Mouse (Mus musculus): ENCODE results near the gene Dscam. TPM values are rescaled to one million over a fixed set of nuclear protein-coding genes. Genes with fewer than 3 reads are reported as not detected.

Gene Dscam
- polyA plus RNA-seq, 1 experiment, result not detected

- no peak overlapping the region for H3K27ac ChIP-seq (replicated peaks; ENCODE audit: low read depth, low read length)
- H3K4me3 ChIP-seq (ENCODE audit: insufficient read depth, low read depth, low read length), result no peak overlapping the region
- H3K4me1 ChIP-seq (ENCODE audit: control insufficient read depth, insufficient read depth, insufficient read length, low read length), result no peaks in the 10 kb centered on the region
Measured at GRCm38 (mm10) chr16:96857571-96857970, 313.0 kb downstream of the Dscam start.

- no peaks in the 10 kb centered on the region for H3K4me1 ChIP-seq (ENCODE audit: control insufficient read depth, insufficient read depth, insufficient read length, low read length)
- no peak overlapping the region for H3K4me3 ChIP-seq (ENCODE audit: insufficient read depth, low read depth, low read length)
- no peak overlapping the region for H3K27ac ChIP-seq (replicated peaks; ENCODE audit: low read depth, low read length)
Measured at GRCm38 (mm10) chr16:96855060-96855459, 315.5 kb downstream of the Dscam start.

GRCm38 (mm10) chr16:96852383-96852782, 318.2 kb downstream of the Dscam start:
- Histone ChIP-seq H3K4me1 (ENCODE audit: control insufficient read depth, insufficient read depth, insufficient read length, low read length) (no peaks in the 10 kb centered on the region), H3K27ac (replicated peaks; ENCODE audit: low read depth, low read length) (no peak overlapping the region), H3K4me3 (ENCODE audit: insufficient read depth, low read depth, low read length) (no peak overlapping the region)

GRCm38 (mm10) chr16:96848916-96849315, 321.6 kb downstream of the Dscam start:
- H3K4me1 ChIP-seq (ENCODE audit: control insufficient read depth, insufficient read depth, insufficient read length, low read length), result no peaks in the 10 kb centered on the region
- no peak overlapping the region for H3K27ac ChIP-seq (replicated peaks; ENCODE audit: low read depth, low read length)
- H3K4me3 ChIP-seq (ENCODE audit: insufficient read depth, low read depth, low read length), result no peak overlapping the region

- H3K4me1 ChIP-seq (ENCODE audit: control insufficient read depth, insufficient read depth, insufficient read length, low read length), result no peaks in the 10 kb centered on the region
- no peak overlapping the region for H3K27ac ChIP-seq (replicated peaks; ENCODE audit: low read depth, low read length)
- no peak overlapping the region for H3K4me3 ChIP-seq (ENCODE audit: insufficient read depth, low read depth, low read length)
Measured at GRCm38 (mm10) chr16:96846585-96846984, 324.0 kb downstream of the Dscam start.

- Histone ChIP-seq H3K27ac (replicated peaks; ENCODE audit: low read depth, low read length) (no peak overlapping the region), H3K4me1 (ENCODE audit: control insufficient read depth, insufficient read depth, insufficient read length, low read length) (no peaks in the 10 kb centered on the region), H3K4me3 (ENCODE audit: insufficient read depth, low read depth, low read length) (no peak overlapping the region)
Measured at GRCm38 (mm10) chr16:96846113-96846512, 324.4 kb downstream of the Dscam start.

GRCm38 (mm10) chr16:96845475-96846098, 325.0 kb downstream of the Dscam start:
- Histone ChIP-seq H3K27ac (replicated peaks; ENCODE audit: low read depth, low read length) (no peak overlapping the region), H3K4me3 (ENCODE audit: insufficient read depth, low read depth, low read length) (no peak overlapping the region), H3K4me1 (ENCODE audit: control insufficient read depth, insufficient read depth, insufficient read length, low read length) (no peaks in the 10 kb centered on the region)

- Histone ChIP-seq H3K27ac (replicated peaks; ENCODE audit: low read depth, low read length) (no peak overlapping the region), H3K4me1 (ENCODE audit: control insufficient read depth, insufficient read depth, insufficient read length, low read length) (no peaks in the 10 kb centered on the region), H3K4me3 (ENCODE audit: insufficient read depth, low read depth, low read length) (no peak overlapping the region)
Measured at GRCm38 (mm10) chr16:96843691-96844400, 326.7 kb downstream of the Dscam start.

- H3K27ac ChIP-seq (replicated peaks; ENCODE audit: low read depth, low read length), result no peak overlapping the region
- H3K4me3 ChIP-seq (ENCODE audit: insufficient read depth, low read depth, low read length), result no peak overlapping the region
- H3K4me1 ChIP-seq (ENCODE audit: control insufficient read depth, insufficient read depth, insufficient read length, low read length), result no peaks in the 10 kb centered on the region
Measured at GRCm38 (mm10) chr16:96842829-96843360, 327.7 kb downstream of the Dscam start.

- Histone ChIP-seq H3K27ac (replicated peaks; ENCODE audit: low read depth, low read length) (no peak overlapping the region), H3K4me1 (ENCODE audit: control insufficient read depth, insufficient read depth, insufficient read length, low read length) (no peaks in the 10 kb centered on the region)
Measured at GRCm38 (mm10) chr16:96819649-96820048, 350.9 kb downstream of the Dscam start.

GRCm38 (mm10) chr16:96806298-96806697, 364.3 kb downstream of the Dscam start:
- Histone ChIP-seq H3K27ac (replicated peaks; ENCODE audit: low read depth, low read length) (no peak overlapping the region), H3K4me1 (ENCODE audit: control insufficient read depth, insufficient read depth, insufficient read length, low read length) (no peaks in the 10 kb centered on the region), H3K4me3 (ENCODE audit: insufficient read depth, low read depth, low read length) (no peak overlapping the region)

More at GRCm38 (mm10) chr16:96819649-96820048, 350.9 kb downstream of the Dscam start:
- H3K4me3 ChIP-seq (ENCODE audit: insufficient read depth, low read depth, low read length), result no peak overlapping the region

GRCm38 (mm10) chr16:96802636-96803035, 367.9 kb downstream of the Dscam start:
- Histone ChIP-seq H3K4me3 (ENCODE audit: insufficient read depth, low read depth, low read length) (no peak overlapping the region), H3K4me1 (ENCODE audit: control insufficient read depth, insufficient read depth, insufficient read length, low read length) (no peaks in the 10 kb centered on the region), H3K27ac (replicated peaks; ENCODE audit: low read depth, low read length) (no peak overlapping the region)

- Histone ChIP-seq H3K4me3 (ENCODE audit: insufficient read depth, low read depth, low read length) (no peak overlapping the region), H3K4me1 (ENCODE audit: control insufficient read depth, insufficient read depth, insufficient read length, low read length) (no peaks in the 10 kb centered on the region), H3K27ac (replicated peaks; ENCODE audit: low read depth, low read length) (no peak overlapping the region)
Measured at GRCm38 (mm10) chr16:96801650-96802237, 368.8 kb downstream of the Dscam start.

- no peak overlapping the region for H3K4me3 ChIP-seq (ENCODE audit: insufficient read depth, low read depth, low read length)
- no peak overlapping the region for H3K27ac ChIP-seq (replicated peaks; ENCODE audit: low read depth, low read length)
- H3K4me1 ChIP-seq (ENCODE audit: control insufficient read depth, insufficient read depth, insufficient read length, low read length), result no peaks in the 10 kb centered on the region
Measured at GRCm38 (mm10) chr16:96795431-96795830, 375.1 kb downstream of the Dscam start.

- no peaks in the 10 kb centered on the region for H3K4me1 ChIP-seq (ENCODE audit: control insufficient read depth, insufficient read depth, insufficient read length, low read length)
- H3K27ac ChIP-seq (replicated peaks; ENCODE audit: low read depth, low read length), result no peak overlapping the region
- H3K4me3 ChIP-seq (ENCODE audit: insufficient read depth, low read depth, low read length), result no peak overlapping the region
Measured at GRCm38 (mm10) chr16:96791307-96791706, 379.2 kb downstream of the Dscam start.
